Mouse (Mus musculus) neural tube, embryonic 15.5 days (tissue): Measurements from ENCODE around the gene Pstpip1. TPM values are rescaled to one million over a fixed set of nuclear protein-coding genes. Genes with fewer than 3 reads are reported as not detected.
A peak's percentile ranks its signal among the peaks of the same experiment; 100 is the strongest.

Experiments
- ATAC-seq: fragments of 200-750 bp; cut with Nextera tagmentation; 2 replicates; pipeline ENCODE4 v1.8.0; 2017; ENCODE audit warnings: mild to moderate bottlenecking, moderate TSS enrichment, moderate library complexity; ENCODE audit not compliant: low FRiP score
- H3K27ac ChIP-seq: fragments of 300-500 bp; sonication (generic); replicated peaks from 2 replicates; pipeline ENCODE4 v1.5.1; 2015; ENCODE audit warnings: mild to moderate bottlenecking, inconsistent platforms
- H3K27me3 ChIP-seq: fragments of 300-500 bp; sonication (generic); replicated peaks from 2 replicates; pipeline ENCODE4 v1.6.1; 2015; ENCODE audit warnings: inconsistent platforms
- H3K36me3 ChIP-seq: fragments of 300-500 bp; sonication (generic); 2 replicates; pipeline ENCODE4 v1.6.1; 2015; ENCODE audit warnings: inconsistent platforms
- H3K4me1 ChIP-seq: fragments of 300-500 bp; sonication (generic); 2 replicates; pipeline ENCODE4 v1.6.1; 2015; ENCODE audit warnings: inconsistent platforms
- H3K4me2 ChIP-seq: fragments of 300-500 bp; sonication (generic); 2 replicates; pipeline ENCODE4 v1.6.1; 2015; ENCODE audit warnings: inconsistent platforms, mild to moderate bottlenecking, moderate library complexity
- H3K4me3 ChIP-seq: fragments of 300-500 bp; sonication (generic); replicated peaks from 2 replicates; pipeline ENCODE4 v1.5.1; 2015; ENCODE audit warnings: mild to moderate bottlenecking, inconsistent platforms
- H3K9ac ChIP-seq: fragments of 300-500 bp; sonication (generic); replicated peaks from 2 replicates; pipeline ENCODE4 v1.6.1; 2015; ENCODE audit warnings: mild to moderate bottlenecking, inconsistent platforms
- H3K9me3 ChIP-seq: fragments of 300-500 bp; sonication (generic); replicated peaks from 2 replicates; pipeline ENCODE4 v1.6.1; 2016; ENCODE audit warnings: inconsistent platforms
- WGBS: fragments of 180-500 bp; shearing (Covaris S2); methylation state at CpG from one replicate; pipeline ENCODE4 v1.1.7; 2015; ENCODE audit warnings: mixed read lengths; 5-methylcytosine and 5-hydroxymethylcytosine counted together
- polyA plus RNA-seq: library from polyadenylated mRNA; unstranded; fragments of >200 nt; fragmentation: Nextera tagmentation; extraction: Ambion mirVana; gene quantifications from 2 replicates; pipeline ENCODE4 v1.2.1, GENCODE M21; 2015

Gene Pstpip1
- polyA plus RNA-seq, 1 experiment from 2014 or later, result 0.84 TPM

DNA sequence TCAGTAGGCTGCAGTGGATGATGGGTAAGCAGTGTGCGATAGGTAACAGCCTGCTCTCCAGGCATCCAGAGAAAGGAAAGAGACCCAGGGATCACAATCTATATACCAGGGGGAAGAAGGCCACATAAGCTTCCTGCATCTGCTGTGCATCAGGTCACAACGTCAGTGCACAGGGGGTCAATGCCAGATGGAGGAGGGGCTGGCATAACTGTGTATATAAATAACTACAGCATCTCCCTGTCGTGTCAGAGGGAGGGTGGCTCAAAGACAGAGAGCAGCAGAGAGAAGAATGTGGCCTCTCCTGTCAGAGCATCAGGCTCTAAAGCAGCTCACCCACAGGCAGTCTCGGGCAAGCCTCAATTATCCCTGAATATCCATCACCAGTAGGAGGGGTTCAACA lies 40.8 kb downstream of the Pstpip1 start:
- ATAC-seq, result no peak
- no peak overlapping the region for H3K4me2 ChIP-seq
- no peak overlapping the region for H3K4me3 ChIP-seq
- WGBS, result 52% methylated on average over 4 of the region's 4 CpGs
- no peaks in the 10 kb centered on the region for H3K27me3 ChIP-seq
- no peak overlapping the region for H3K9ac ChIP-seq
- H3K36me3 ChIP-seq, result peaks cover 64% of the 10 kb centered on the region
- peaks cover 11% of the 10 kb centered on the region for H3K4me1 ChIP-seq
- H3K9me3 ChIP-seq, result no peaks in the 10 kb centered on the region
- no peak overlapping the region for H3K27ac ChIP-seq

DNA sequence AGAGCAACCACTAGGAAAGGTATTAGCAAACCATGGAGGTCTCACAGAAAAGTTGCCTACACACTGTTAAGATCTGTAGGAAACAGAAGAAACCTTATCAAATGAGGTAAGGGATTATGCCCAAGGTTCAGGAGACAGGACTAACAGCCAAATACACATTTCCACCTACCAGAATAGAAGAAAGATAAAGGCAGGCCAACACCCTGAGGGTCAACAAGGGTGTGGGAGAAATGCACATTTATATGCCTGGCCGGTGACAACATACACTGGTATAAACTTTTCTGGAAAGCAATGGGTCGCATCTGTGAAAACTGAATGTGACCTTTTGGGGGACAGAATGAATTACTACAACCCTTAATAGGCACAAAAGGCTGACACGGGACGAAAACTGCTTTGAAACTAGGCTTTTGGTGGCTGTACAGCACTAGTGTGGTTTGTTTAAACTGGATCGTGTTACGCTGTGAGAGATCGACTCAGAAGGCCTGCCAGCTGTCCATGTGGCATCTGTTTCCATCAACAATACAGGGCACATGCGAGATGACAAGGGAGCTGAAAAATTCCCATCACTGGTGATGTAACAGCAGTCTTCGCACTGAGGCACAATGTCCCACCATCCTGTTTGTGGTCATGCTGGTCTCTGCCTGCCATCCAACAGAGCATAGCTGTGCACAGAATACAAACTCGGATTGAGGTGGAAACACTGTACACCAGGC lies 42.2 kb downstream of the Pstpip1 start:
- H3K36me3 ChIP-seq, result peaks cover 73% of the 10 kb centered on the region
- no peaks in the 10 kb centered on the region for H3K27me3 ChIP-seq
- 69% methylated on average over 10 of the region's 10 CpGs for WGBS
- H3K27ac ChIP-seq, result no peak overlapping the region
- H3K4me1 ChIP-seq, result peaks cover 17% of the 10 kb centered on the region
- no peak overlapping the region for H3K4me3 ChIP-seq
- no peak for ATAC-seq
- no peaks in the 10 kb centered on the region for H3K9me3 ChIP-seq
- H3K9ac ChIP-seq, result no peak overlapping the region
- no peak overlapping the region for H3K4me2 ChIP-seq

DNA sequence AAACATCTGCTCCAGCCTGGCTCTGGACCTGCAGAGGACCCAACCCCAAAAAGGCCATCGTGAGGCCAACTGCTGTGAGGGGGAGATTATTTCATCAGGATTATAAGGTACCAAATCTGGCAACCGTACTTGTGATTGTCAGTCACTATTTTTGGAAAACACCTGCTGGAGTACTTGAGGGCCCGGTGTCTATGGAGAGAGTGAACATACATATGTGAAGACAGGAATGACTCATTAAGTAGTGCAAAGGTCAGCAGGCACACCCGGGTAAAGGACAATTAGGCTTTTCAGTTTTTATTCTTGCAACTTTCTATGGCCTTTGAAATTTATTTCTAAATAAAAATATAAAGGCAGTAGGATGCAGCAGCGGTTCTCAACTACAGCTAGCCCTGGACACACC lies 44.2 kb downstream of the Pstpip1 start:
- H3K9me3 ChIP-seq, result no peaks in the 10 kb centered on the region
- H3K27ac ChIP-seq, result no peak overlapping the region
- no peak overlapping the region for H3K9ac ChIP-seq
- no peaks in the 10 kb centered on the region for H3K27me3 ChIP-seq
- H3K4me1 ChIP-seq, result peaks cover 17% of the 10 kb centered on the region
- peaks cover 71% of the 10 kb centered on the region for H3K36me3 ChIP-seq
- H3K4me3 ChIP-seq, result no peak overlapping the region
- H3K4me2 ChIP-seq, result no peak overlapping the region
- ATAC-seq, result no peak
- 89% methylated on average over 5 of the region's 5 CpGs for WGBS

DNA sequence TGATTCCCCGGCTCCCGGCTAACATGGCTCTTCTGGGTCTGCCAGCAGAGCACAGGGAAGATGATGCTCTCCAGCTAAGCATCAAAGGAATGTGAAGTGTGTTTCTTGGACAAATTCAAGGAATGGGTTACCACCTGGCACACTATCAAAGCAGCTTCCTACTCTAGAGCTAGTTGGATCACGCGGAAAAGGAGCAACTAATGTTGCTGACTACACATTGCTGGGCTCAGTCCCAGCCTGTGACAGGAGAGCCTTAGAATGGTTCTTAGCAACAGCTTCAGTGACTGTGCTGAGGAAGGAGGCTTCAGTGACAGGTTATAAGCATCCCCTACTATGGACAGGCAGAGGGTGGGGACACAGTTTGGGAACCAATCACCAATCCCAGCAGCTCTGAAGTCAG lies 44.9 kb downstream of the Pstpip1 start:
- H3K27ac ChIP-seq, result peak overlapping the region; percentile 45
- H3K36me3 ChIP-seq, result peaks cover 67% of the 10 kb centered on the region
- no peaks in the 10 kb centered on the region for H3K9me3 ChIP-seq
- no peak overlapping the region for H3K4me3 ChIP-seq
- peaks cover 17% of the 10 kb centered on the region for H3K4me1 ChIP-seq
- WGBS, result 85% methylated on average over 4 of the region's 4 CpGs
- no peak overlapping the region for H3K9ac ChIP-seq
- no peaks in the 10 kb centered on the region for H3K27me3 ChIP-seq
- ATAC-seq, result no peak
- no peak overlapping the region for H3K4me2 ChIP-seq

DNA sequence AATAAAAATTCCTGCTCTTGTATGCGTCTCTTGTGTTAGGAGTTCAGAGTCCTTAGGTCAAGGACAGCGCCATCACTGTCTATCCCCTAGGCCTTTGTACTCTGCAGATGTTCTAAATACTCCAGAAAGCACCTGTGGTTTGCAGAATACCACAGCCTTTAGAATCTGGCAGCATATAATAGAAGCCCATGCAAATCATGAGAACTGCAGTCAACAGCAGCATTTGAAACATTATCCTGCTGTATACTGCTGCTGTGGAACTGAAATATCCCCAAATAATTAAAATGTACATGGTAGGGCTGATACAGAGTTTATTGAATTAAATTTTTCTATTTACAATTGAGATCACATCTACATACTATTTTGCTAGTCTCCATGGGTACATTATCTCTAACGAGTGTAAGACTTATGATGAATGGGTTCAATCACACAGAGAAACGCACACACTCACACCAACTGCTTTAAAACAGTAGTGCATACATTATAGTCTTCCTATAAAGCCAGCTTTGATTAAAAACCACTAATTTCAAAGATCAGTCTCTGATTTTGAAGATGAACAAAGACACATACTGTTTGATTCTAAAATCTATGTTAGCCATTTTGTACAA lies 45.9 kb downstream of the Pstpip1 start:
- Histone ChIP-seq H3K27me3 (no peaks in the 10 kb centered on the region), H3K36me3 (peaks cover 65% of the 10 kb centered on the region), H3K9ac (no peak overlapping the region), H3K4me2 (no peak overlapping the region), H3K27ac (peak overlapping the region; percentile 51), H3K4me1 (peaks cover 17% of the 10 kb centered on the region), H3K4me3 (no peak overlapping the region), H3K9me3 (no peaks in the 10 kb centered on the region)
- 70% methylated on average over 4 of the region's 4 CpGs for WGBS
- ATAC-seq, result peak; percentile 73

DNA sequence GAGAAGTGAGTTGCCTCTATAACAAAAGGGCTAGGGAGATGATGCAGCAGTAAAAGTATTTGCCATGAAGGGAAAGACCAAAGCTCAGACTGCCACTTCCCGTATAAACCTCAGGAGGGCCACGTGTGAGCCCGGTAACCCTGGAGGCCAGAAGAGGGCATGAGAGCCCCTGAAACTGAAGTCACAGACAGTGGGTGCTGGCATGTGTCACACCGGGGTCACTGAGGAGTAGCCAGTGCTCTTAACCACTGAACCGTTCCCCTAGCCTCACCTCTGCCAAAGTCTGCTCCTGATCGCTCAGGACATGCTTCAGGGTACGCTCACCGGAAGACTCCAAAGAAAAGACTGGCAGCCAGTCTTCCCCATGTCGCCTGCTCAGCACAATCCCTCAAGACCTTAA lies 52.0 kb downstream of the Pstpip1 start:
- Histone ChIP-seq H3K36me3 (peaks cover 54% of the 10 kb centered on the region), H3K27me3 (no peaks in the 10 kb centered on the region)
- 88% methylated on average over 9 of the region's 9 CpGs for WGBS

DNA sequence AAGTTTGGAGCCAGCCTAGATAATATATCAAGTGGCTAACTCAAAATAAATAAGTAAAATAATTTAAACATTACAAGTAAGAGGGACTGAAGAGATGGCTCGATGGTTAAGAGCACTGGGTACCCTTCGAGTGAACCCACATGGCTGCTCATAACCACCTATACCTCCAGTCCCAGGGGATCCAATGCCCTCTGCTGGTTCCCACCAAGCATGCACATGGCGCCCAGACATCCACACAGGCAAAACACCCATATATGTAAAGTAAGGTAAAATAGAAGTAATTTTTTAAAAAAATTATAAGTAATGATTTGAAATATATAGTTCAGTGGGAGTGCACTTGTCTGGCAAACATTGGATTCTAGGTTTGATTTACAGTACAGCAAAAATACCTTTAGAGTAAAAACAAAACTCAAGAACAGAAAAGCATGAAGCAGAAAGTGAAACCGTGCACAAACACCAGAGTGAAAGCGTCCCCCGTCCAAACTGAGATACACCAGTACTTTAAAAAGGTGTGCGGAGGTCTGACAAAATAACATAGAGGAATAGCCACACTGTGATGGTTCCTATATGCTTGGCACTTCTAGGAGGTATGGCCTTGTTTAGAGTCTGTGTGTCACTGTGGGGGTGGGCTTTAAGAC lies 54.7 kb downstream of the Pstpip1 start:
- Histone ChIP-seq H3K27ac (no peak overlapping the region), H3K9ac (no peak overlapping the region), H3K36me3 (peaks cover 47% of the 10 kb centered on the region), H3K27me3 (no peaks in the 10 kb centered on the region), H3K4me1 (peaks cover 6% of the 10 kb centered on the region; the same call in 1 of the 2 replicates), H3K4me2 (no peak overlapping the region), H3K4me3 (no peak overlapping the region), H3K9me3 (no peaks in the 10 kb centered on the region)
- no peak for ATAC-seq
- WGBS, result 97% methylated on average over 7 of the region's 7 CpGs

More for the DNA sequence above, 52.0 kb downstream of the Pstpip1 start:
- Histone ChIP-seq H3K4me1 (no peaks in the 10 kb centered on the region), H3K4me2 (no peak overlapping the region), H3K27ac (no peak overlapping the region), H3K9ac (no peak overlapping the region), H3K4me3 (no peak overlapping the region), H3K9me3 (no peaks in the 10 kb centered on the region)
- ATAC-seq, result no peak

DNA sequence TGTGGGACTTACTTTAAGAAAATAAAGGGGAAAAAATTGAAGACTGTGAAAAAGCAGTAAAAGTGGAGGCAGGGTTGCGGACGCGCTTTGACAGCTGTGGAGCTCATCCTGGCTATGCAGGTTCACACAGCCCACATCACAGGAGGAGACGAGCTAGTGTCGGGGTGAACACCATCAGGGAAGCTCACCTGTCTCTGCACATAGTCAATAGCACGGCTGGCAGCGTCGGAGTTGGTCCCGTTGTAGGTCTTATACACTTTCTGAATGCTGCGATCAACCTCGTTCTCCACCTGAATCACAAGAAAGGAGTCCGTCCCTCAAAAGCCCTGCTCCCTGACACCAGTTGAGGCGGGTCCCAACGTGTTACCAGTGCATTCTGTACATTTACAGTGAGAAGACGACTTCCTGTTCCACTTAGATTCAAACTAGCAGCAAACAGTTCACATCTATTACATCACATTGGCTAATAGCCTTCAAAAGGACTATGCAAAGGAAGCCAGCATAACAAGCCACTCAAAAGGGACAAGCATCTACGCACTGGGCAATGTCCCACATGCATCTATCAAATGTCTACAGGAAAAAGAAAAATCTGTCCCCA lies 56.7 kb downstream of the Pstpip1 start:
- WGBS, result 94% methylated on average over 16 of the region's 16 CpGs
- H3K4me1 ChIP-seq, result peaks cover 6% of the 10 kb centered on the region; the same call in 1 of the 2 replicates
- no peak overlapping the region for H3K9ac ChIP-seq
- H3K27me3 ChIP-seq, result no peaks in the 10 kb centered on the region
- ATAC-seq, result no peak
- peaks cover 37% of the 10 kb centered on the region for H3K36me3 ChIP-seq
- no peak overlapping the region for H3K4me3 ChIP-seq
- no peak overlapping the region for H3K27ac ChIP-seq
- H3K4me2 ChIP-seq, result no peak overlapping the region
- H3K9me3 ChIP-seq, result no peaks in the 10 kb centered on the region

DNA sequence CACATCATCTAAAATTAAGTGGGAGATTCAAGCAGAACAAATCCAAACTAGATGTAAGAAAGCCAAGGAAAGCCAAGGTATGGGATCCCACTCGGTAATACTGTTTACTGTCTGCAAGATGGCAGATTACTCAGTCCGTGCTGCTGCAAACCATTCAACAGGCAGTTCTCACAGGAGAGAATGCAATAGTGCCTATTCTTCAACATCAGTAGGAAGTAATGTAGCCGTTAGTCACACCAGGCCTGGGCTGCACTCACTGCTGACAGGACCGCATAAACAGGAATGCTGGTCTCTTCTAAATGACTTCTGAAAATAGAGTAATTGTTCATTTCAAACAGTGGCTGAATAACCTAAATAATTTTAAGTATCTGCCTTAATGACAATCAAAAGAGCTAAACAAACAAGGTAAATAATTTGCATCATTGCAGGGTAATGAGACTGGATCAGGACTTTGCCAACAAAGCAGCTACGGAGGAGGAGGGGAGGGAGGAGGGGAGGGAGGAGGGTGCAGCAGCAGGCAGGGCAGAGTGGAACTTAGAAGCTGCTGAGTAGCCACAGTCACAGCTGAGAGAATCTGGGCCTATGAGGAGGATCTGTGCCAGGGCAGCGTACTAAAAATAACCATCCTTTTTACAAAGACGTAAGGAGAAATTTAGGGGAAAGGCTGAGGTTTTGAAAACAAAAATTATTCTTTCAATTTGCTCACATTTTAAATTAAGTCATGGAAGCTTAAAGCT lies 62.2 kb downstream of the Pstpip1 start:
- H3K4me2 ChIP-seq, result no peak overlapping the region
- H3K36me3 ChIP-seq, result peaks cover under 1% of the 10 kb centered on the region; the same call in 1 of the 2 replicates
- no peaks in the 10 kb centered on the region for H3K27me3 ChIP-seq
- WGBS, result 26% methylated on average over 7 of the region's 7 CpGs
- H3K9me3 ChIP-seq, result no peaks in the 10 kb centered on the region
- H3K4me1 ChIP-seq, result peaks cover 26% of the 10 kb centered on the region
- no peak overlapping the region for H3K9ac ChIP-seq
- no peak overlapping the region for H3K4me3 ChIP-seq
- H3K27ac ChIP-seq, result peak overlapping the region; percentile 4; the same call in 1 of the 2 replicates
- ATAC-seq, result peak; percentile 55; the same call in 1 of the 2 replicates

DNA sequence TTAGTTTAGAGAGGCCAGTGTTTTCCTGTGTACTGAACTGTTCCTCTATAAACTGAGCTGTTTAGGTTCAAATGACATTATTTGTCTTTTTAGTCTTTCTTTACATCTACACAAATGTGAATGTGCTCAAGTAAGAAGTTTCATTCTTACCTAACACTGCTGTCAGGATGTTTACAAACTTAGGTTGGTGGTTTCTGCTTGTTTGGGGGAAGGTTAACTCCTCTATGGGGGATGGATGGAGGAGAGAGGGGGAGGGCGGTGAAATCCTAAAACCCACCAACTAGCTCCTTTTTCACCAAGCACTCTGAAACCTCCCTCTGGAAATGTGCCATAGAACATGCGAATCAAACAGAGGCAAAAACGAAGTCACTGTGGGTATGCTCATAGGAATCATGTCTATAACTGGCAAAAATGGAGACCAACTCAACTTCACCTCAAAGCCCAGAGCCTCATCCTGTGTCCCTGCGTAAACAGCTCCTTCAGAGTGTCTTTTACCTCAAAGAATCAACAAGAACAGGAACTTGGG lies 62.8 kb downstream of the Pstpip1 start:
- Histone ChIP-seq H3K4me1 (peaks cover 26% of the 10 kb centered on the region), H3K9ac (no peak overlapping the region), H3K36me3 (no peaks in the 10 kb centered on the region), H3K27ac (no peak overlapping the region; the same call in 1 of the 2 replicates), H3K4me3 (no peak overlapping the region), H3K4me2 (no peak overlapping the region), H3K27me3 (no peaks in the 10 kb centered on the region), H3K9me3 (no peaks in the 10 kb centered on the region)
- WGBS, result 81% methylated on average over 4 of the region's 4 CpGs
- ATAC-seq, result no peak

DNA sequence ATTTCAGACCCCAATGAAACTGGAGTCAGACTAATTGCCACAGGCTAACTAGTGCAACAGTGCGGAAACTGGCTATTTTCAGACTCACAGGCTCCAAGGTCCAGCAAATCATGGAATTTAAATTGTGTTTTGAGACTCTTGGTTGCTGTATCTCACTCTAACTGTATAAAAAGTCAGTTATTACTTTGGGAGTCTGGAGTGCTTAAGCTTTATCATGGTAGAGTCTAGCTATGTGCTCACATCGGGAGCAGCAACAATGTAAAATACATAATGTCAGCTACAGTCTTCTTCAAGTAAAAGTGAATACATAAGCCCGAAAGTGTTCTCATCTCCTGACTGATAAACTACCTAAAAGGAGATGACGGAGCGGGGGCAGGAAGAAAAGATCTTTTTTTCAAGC lies 64.8 kb downstream of the Pstpip1 start:
- H3K9me3 ChIP-seq, result no peaks in the 10 kb centered on the region
- H3K36me3 ChIP-seq, result no peaks in the 10 kb centered on the region
- ATAC-seq, result no peak
- peaks cover 37% of the 10 kb centered on the region for H3K4me1 ChIP-seq
- H3K9ac ChIP-seq, result no peak overlapping the region
- H3K27ac ChIP-seq, result no peak overlapping the region
- no peak overlapping the region for H3K4me2 ChIP-seq
- H3K4me3 ChIP-seq, result no peak overlapping the region
- no peaks in the 10 kb centered on the region for H3K27me3 ChIP-seq
- WGBS, result 90% methylated on average over 5 of the region's 5 CpGs
